Mouse (Mus musculus) layer of hippocampus, postnatal 10 days (tissue): ENCODE data around the gene Ccdc151. TPM values are rescaled to one million over a fixed set of nuclear protein-coding genes. Genes with fewer than 3 reads are reported as not detected.
A peak's percentile ranks its signal among the peaks of the same experiment; 100 is the strongest.

Source experiments
- DNase-seq, 2 experiments: peaks; one replicate each; pipeline ENCODE4 v3.0.0; 2021; ENCODE audit warnings: low spot score in 2 of 2
- long read RNA-seq: library from polyadenylated mRNA; stranded (forward); transcript quantifications from one replicate; pipeline ENCODE4 v2.0.0, GENCODE M21; 2023
- total RNA-seq, 2 experiments: library from RNA; stranded (reverse); gene quantifications; 2 replicates each; pipeline ENCODE4 v1.2.3; 2021

The Ccdc151 gene
- 1 to 10 TPM; 5.3 to 5.7 TPM for total RNA-seq
- long read RNA-seq, partial matches to known transcripts, result 2 of 6 reads
- long read RNA-seq, other reads (novel, unspliced or antisense), result 1 of 6 reads

- DNase-seq, result peak; percentile 98 to 99
Measured at GRCm38 (mm10) chr9:22002194-22003162, at the start of gene Ccdc151, which contains the start of gene Prkcsh. Gene Ccdc151 (minus strand): TSS chr9:22002634. Gene Prkcsh (plus strand): TSS chr9:22002806.

DNA sequence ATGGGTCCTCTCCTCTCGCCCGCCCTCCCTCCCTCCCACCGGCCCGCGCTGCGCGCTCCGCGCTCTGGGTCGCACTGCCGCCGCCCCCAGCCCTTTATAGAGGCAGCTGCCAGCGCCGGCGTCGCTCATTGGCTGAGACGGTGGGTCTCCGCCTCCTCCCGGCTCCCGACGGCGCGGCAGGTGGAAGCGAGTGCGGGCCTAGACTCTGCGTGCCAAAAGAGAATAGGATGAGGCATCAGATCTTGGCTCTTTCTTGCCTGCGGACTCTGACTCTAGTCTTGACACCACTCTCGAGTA lies 49.5 kb upstream of the Ccdc151 start, which contains the start of gene Elavl3:
Gene Elavl3, minus strand, starts transcription at position 66 of the 297 bp plus-strand sequence.
- peak; percentile 82 to 88 for DNase-seq

DNA sequence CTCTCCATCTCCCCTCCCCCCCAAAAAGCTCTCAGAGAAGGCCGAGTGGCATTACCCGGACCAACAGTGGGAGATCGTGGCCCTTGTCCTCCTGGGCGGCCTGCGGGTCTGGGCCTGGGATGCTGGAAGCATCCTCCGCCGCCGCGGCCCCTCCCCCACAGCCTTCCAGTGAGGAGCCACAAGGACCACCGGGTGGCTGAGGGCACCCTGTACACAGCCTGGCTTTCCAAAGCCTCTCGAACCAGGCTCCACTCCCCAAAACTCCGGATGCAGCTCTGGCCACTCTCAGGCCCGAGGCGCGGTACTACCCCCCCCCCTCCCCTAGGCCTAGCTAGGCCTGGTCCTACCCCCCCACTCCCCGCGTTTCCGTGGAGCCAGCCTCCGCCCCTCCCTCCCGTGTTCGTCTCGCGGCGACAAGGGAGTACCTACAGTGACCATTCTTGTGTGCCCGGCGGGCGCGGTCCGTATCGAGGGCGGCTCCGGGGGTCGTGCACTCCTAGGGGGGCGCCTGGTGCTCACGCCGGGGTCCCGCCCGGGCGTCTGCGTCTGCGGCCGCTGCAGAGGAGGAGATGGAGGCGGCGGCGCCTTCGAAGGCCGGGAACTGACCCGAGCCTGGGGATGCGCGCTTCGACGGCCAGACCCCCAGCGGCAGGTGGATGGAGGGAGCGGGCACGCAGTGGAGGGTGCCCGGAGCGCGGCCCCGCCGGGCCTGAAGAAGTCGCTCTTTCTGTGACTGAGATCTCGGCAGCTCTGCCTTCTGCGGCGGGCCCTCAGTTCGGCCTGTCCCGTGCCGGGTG lies 48.9 kb upstream of the Ccdc151 start:
- DNase-seq, result peak; percentile 61 to 71

GRCm38 (mm10) chr9:22050351-22050889 lies 48.0 kb upstream of the Ccdc151 start:
- DNase-seq, result peak; percentile 60 to 71

DNA sequence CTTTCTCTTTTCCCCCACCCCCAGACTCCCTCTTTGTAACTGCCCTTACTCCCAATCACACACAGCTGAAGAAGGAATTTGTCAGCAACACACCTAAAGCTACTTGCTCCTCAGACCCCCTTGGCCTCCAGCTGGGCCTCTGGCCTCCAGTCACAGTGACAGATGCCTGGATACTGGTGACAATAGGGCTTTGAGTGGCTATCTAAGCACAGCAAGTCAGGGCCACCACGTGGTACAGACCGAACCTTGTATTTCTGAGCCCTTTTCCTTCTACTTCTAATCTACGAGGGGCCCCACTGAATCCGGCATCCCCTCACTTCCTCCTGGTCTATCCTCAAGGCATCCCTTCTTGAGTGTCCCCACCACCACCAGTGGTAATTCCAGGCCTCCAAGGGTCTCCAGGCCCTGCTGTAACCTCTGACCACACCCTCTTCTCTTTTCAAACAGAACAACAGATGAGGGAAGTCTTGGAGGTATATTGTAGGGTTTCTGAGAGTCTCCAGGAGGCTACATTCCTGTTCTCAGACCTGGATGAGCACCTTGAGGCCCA lies 47.4 kb upstream of the Ccdc151 start:
- DNase-seq, result no peak

DNA sequence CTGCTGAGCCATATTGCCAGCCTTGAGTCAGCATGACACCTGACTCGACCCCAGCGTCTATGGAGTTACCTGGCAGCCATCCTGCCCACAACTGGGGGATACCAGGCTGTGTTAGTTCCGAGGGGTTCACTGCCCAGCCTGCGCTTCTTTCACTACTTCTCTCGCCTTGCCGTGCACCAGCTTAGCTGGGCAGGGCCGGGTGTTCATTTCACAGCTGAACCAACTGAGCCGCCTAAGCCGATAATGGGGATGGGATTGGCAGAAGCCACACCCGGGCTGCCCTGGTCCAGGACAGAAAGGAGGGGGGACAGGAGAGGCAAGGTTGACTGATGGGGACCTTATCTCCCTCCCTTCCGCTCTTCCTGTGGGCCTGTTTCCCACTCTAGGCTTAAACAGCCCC lies 46.9 kb upstream of the Ccdc151 start:
- DNase-seq, result no peak

DNA sequence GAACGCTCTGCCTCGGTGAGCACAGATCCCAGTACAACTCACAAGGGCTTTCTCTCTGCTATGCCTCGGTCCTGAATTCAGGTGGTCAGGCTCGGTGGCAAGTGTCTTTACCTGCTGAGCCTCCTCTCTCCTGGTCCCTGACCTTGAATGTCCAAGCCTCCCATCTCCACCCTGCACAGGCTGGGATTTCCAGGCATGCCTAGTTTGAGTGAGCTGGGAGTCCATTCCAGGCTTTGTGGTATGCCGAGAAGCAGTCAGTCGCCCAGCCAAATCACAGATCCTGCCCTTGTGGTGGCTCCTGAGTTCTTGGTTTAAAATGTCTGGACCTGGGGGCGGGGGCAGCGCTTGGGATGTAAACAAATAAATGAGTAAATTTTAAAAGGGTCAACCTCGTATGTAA lies 44.9 kb upstream of the Ccdc151 start:
- no peak for DNase-seq

DNA sequence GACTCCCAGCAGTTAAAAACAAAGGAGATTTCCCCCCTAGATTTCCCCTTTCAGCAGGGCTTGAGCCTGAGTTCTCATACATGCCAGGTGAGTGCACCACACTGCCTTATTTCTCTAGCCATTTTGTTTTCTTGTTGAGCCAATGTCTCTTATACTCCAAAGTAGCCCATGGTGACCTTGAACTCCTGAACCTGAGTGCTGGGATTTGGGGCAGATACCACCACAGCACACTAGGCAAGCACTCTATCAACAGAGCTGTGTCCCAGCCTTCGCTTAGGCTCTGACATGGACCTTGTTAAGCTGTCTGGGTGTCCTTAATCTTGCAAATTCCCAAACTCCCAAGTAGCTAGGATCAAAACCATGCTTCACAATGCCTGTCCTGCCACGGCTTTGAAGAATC lies 39.4 kb upstream of the Ccdc151 start:
- no peak for DNase-seq

GRCm38 (mm10) chr9:22037826-22038225 lies 35.4 kb upstream of the Ccdc151 start:
- DNase-seq, result no peak

GRCm38 (mm10) chr9:22035300-22036044 lies 33.0 kb upstream of the Ccdc151 start:
- DNase-seq, result no peak

- no peak for DNase-seq
Measured at GRCm38 (mm10) chr9:22030386-22030785, 28.0 kb upstream of the Ccdc151 start.

- DNase-seq, result no peak
Measured at GRCm38 (mm10) chr9:22028467-22028866, 26.0 kb upstream of the Ccdc151 start.

DNA sequence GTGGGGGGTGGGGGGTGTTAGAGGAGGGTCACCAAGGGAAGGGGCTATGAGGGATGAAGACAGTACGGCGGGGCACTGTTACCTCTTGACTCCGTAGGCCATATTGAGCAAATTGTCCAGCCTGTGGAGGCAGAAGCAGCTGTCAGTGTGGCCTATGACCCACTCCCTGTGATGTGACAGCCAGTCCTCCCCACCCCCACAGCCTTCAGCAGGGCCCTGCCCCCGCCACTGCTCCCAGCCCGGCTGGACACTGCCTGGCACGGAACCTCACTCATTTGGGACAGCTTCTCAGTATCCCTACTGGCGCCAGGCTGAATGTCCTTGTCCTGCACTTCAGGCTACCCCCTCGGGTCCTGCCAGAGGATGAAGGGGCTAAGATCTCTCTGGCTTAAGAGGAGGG lies 22.2 kb upstream of the Ccdc151 start:
- no peak for DNase-seq

GRCm38 (mm10) chr9:22017208-22017825 lies 14.9 kb upstream of the Ccdc151 start:
- DNase-seq, result no peak

- DNase-seq, result no peak
Measured at GRCm38 (mm10) chr9:22016245-22016644, 13.8 kb upstream of the Ccdc151 start.

DNA sequence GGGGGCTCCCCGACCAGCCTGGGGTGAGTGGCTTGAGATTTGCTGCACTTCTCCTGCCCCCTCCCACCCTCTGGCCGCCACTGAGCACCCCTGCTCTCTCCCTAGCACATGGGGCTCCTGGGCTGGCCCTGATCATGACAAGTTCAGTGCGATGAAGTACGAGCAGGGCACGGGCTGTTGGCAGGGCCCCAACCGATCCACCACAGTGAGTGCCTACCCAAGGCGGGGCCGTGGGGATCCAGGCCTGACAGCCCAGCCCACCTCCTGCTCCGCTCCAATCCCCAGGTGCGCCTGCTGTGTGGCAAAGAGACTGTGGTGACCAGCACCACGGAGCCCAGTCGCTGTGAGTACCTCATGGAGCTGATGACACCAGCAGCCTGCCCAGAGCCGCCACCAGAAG lies 10.3 kb upstream of the Ccdc151 start:
- DNase-seq, result no peak

GRCm38 (mm10) chr9:22011055-22011454 lies 8.6 kb upstream of the Ccdc151 start:
- DNase-seq, result no peak

DNA sequence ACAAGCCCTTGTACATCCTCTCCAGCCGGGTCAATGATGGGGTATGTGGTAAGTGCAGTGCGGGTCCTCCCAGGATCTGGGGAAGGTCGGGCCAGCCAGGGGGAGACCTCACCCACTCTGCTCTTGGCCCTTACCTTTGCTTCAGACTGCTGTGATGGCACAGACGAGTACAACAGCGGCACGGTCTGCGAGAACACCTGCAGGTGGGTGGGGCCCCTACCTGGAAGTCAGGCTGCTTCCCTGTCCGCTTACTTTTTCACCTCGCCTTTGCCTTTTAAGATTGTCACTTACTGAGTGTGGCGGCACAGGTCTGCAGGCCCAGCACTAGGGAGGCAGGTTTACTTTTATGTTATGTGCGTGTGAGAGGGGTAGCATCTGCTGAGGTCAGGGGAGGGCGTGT lies 2.1 kb upstream of the Ccdc151 start:
- DNase-seq, result no peak

DNA sequence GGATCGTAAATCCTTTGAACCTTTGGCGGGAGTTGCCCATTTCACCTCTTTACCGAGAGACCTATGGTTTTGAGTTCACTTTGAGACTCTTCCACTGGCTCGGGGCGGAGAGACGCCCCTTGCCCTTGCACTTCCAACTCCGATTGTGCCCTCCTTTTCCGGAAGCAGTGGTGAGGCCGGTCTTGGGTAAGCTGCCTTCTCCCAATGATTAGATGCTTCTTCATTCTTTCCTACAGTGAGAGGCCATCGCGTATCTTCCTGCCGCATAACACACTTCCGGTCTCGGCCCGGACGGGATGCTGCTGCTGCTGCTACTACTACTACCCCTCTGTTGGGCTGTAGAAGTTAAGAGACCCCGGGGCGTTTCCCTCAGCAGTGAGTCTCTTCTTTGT lies 725 bp upstream of the Ccdc151 start:
- DNase-seq, result no peak

DNA sequence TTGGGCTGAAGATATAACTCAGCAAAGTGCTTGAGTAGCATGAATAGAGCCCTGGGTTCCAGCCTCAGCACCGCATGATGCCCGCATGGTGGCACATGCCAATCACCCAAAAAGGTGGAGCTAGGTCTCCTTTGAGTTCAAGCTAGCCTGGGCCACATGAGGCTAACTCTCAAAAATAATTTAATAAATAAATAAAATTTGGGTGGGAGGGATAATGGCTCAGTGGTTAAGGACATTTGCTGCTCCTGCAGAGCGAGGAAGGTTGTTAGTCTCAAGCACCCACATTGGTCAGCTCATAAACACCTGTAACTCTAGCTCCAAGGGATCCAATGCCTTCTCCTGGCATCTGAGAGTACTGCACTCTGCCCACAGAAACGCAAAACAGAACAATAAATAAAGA lies 801 bp downstream of the Ccdc151 start:
- DNase-seq, result no peak
